Mouse (Mus musculus) hindbrain, embryonic 15.5 days (tissue): ENCODE measurements around the gene Zcchc17. TPM values are rescaled to one million over a fixed set of nuclear protein-coding genes. Genes with fewer than 3 reads are reported as not detected.

ENCODE experiments used
- ATAC-seq: fragments of 200-750 bp; cut with Nextera tagmentation; 2 replicates; pipeline ENCODE4 v1.8.0; 2017; ENCODE audit warnings: low read depth, moderate number of reproducible peaks, moderate TSS enrichment; ENCODE audit not compliant: low FRiP score
- H3K27ac ChIP-seq: fragments of 300-500 bp; sonication (generic); replicated peaks from 2 replicates; pipeline ENCODE4 v1.5.1; 2015; ENCODE audit warnings: mild to moderate bottlenecking, inconsistent platforms
- H3K27me3 ChIP-seq: fragments of 300-500 bp; sonication (generic); 2 replicates; pipeline ENCODE4 v1.6.1; 2015; ENCODE audit warnings: control low read depth, inconsistent platforms
- H3K36me3 ChIP-seq: fragments of 300-500 bp; sonication (generic); 2 replicates; pipeline ENCODE4 v1.6.1; 2015; ENCODE audit warnings: control low read depth, inconsistent platforms
- H3K4me1 ChIP-seq: fragments of 300-500 bp; sonication (generic); replicated peaks from 2 replicates; pipeline ENCODE4 v1.6.1; 2015; ENCODE audit warnings: control low read depth, inconsistent platforms
- H3K4me2 ChIP-seq: fragments of 300-500 bp; sonication (generic); 2 replicates; pipeline ENCODE4 v1.6.1; 2015; ENCODE audit warnings: moderate library complexity, mild to moderate bottlenecking, inconsistent platforms
- H3K4me3 ChIP-seq: fragments of 300-500 bp; sonication (generic); 2 replicates; pipeline ENCODE4 v1.5.1; 2015; ENCODE audit warnings: mild to moderate bottlenecking, inconsistent platforms
- H3K9ac ChIP-seq: fragments of 300-500 bp; sonication (generic); 2 replicates; pipeline ENCODE4 v1.6.1; 2015; ENCODE audit warnings: inconsistent platforms
- H3K9me3 ChIP-seq: fragments of 300-500 bp; sonication (generic); 2 replicates; pipeline ENCODE4 v1.6.1; 2016; ENCODE audit warnings: control low read depth, inconsistent platforms
- WGBS: fragments of 180-500 bp; shearing (Covaris S2); methylation state at CpG from one replicate; pipeline ENCODE4 v1.1.7; 2015; 5-methylcytosine and 5-hydroxymethylcytosine counted together
- polyA plus RNA-seq: library from polyadenylated mRNA; unstranded; fragments of >200 nt; fragmentation: Nextera tagmentation; extraction: Ambion mirVana; gene quantifications from 2 replicates; pipeline ENCODE4 v1.2.1, GENCODE M21; 2015

The Zcchc17 gene
- polyA plus RNA-seq, 1 experiment from 2014 or later = 85.5 TPM

DNA sequence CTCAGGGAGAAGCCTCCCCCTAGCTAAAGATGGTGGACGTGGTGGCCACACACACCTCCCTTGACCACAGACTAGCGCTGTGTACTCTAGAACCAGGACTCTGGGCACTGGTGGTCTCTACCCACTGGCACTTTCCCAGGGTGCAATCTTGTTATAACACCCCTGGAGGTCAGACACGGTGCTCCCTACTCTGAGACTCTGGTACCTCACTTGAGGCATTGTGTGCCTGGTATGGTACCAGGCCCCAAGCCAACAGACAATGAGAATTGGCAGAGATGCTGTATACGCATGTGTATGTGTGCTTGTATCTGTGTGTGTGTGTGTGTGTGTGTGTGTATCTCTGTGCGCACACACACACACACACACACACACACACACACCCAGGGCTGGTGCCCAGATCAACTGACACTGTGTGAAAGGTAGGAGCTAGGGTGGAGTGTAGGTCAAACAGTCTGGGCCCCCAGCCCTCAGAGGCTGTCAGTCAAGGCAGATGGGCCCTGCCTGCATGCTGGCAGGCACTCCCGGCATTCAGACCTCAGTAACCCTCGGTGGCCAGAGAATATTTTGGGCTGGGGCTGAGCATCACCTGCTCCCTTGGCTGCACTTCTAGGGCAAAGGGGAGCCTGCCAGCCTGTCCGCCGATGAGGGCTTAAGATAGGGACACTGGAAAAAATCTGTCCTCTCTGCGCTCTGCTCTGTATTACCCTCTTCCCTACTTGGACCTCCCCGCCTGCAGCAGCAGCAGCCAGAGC is 60.7 kb downstream of the Zcchc17 start:
- H3K36me3 ChIP-seq = no peaks in the 10 kb centered on the region
- no peaks in the 10 kb centered on the region for H3K4me1 ChIP-seq
- H3K27me3 ChIP-seq = no peaks in the 10 kb centered on the region
- H3K27ac ChIP-seq = no peak overlapping the region
- ATAC-seq = no peak
- H3K4me3 ChIP-seq = no peak overlapping the region
- 73% methylated on average over 11 of the region's 11 CpGs for WGBS
- H3K4me2 ChIP-seq = no peak overlapping the region
- no peak overlapping the region for H3K9ac ChIP-seq
- H3K9me3 ChIP-seq = no peaks in the 10 kb centered on the region

GRCm38 (mm10) chr4:130297123-130297529 is 62.6 kb downstream of the Zcchc17 start:
- Histone ChIP-seq H3K9me3 (no peaks in the 10 kb centered on the region), H3K4me3 (no peak overlapping the region), H3K36me3 (no peaks in the 10 kb centered on the region), H3K27ac (no peak overlapping the region), H3K9ac (no peak overlapping the region), H3K27me3 (no peaks in the 10 kb centered on the region), H3K4me2 (no peak overlapping the region), H3K4me1 (no peaks in the 10 kb centered on the region)
- no peak for ATAC-seq
- 20% methylated on average over 13 of the region's 13 CpGs for WGBS

GRCm38 (mm10) chr4:130296243-130296965 is 63.3 kb downstream of the Zcchc17 start:
- no peaks in the 10 kb centered on the region for H3K4me1 ChIP-seq
- H3K4me3 ChIP-seq = no peak overlapping the region
- WGBS = 83% methylated on average over 13 of the region's 13 CpGs
- no peaks in the 10 kb centered on the region for H3K27me3 ChIP-seq
- no peaks in the 10 kb centered on the region for H3K9me3 ChIP-seq
- no peak overlapping the region for H3K9ac ChIP-seq
- no peaks in the 10 kb centered on the region for H3K36me3 ChIP-seq
- H3K4me2 ChIP-seq = no peak overlapping the region
- H3K27ac ChIP-seq = no peak overlapping the region
- ATAC-seq = no peak

DNA sequence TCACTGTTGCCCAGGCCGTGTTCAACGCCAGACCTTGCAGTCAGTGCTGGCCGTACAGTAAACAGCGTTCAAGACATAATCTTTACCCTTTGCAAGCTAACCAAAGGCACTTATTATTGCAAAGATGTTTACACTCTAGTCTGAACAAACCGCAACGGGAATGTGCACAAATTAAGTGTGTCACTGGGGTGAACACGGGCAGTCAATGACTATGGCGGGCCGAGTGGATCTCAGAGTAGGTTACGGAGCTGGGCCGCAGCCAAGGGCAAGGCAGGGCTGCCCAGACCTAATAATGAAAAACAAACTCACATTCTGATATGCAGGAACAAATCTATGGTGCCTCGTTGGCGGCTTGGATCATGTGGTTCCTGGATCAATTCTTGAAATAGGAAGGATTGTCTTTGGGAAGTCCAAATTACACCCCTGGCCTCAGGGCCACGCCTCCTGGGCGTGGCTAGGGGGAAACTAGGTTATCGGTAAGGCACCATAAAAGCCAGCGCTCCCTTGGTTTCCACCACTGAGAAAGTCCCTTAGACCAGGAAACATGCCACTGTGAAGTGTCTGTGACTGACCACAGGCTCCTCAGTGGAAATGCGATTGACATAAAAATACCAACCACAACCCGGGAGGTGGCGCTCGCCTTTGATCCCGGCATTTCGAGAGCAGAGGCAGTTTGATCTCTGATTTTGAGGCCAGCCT is 64.5 kb downstream of the Zcchc17 start:
- Histone ChIP-seq H3K4me1 (no peaks in the 10 kb centered on the region), H3K36me3 (no peaks in the 10 kb centered on the region), H3K9me3 (no peaks in the 10 kb centered on the region), H3K9ac (no peak overlapping the region), H3K4me2 (no peak overlapping the region), H3K4me3 (no peak overlapping the region), H3K27me3 (no peaks in the 10 kb centered on the region), H3K27ac (no peak overlapping the region)
- 56% methylated on average over 23 of the region's 23 CpGs for WGBS
- no peak for ATAC-seq

DNA sequence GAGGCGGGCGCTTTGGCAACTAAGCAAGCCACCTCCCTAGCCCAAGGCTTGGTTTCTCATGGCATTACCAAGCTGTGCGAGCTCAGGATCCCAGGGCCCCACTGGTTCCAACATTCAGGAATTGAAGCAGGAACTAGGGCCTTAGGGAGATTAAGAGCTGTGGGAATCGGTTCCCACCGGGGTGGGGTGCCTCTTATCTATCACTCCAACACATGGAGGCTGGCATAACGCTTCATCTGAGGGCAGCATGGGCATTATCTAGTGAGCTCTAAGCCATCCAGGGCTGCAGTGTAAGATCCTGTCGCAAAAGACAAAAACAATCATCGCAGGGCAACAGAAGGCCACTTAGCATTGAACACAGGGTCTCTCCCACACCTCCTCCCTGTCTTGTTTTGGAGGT is 65.2 kb downstream of the Zcchc17 start:
- WGBS = 82% methylated on average over 8 of the region's 8 CpGs
- Histone ChIP-seq H3K4me3 (no peak overlapping the region), H3K9me3 (no peaks in the 10 kb centered on the region), H3K27ac (no peak overlapping the region), H3K36me3 (no peaks in the 10 kb centered on the region), H3K4me1 (no peaks in the 10 kb centered on the region), H3K27me3 (no peaks in the 10 kb centered on the region), H3K4me2 (no peak overlapping the region), H3K9ac (no peak overlapping the region)
- no peak for ATAC-seq

DNA sequence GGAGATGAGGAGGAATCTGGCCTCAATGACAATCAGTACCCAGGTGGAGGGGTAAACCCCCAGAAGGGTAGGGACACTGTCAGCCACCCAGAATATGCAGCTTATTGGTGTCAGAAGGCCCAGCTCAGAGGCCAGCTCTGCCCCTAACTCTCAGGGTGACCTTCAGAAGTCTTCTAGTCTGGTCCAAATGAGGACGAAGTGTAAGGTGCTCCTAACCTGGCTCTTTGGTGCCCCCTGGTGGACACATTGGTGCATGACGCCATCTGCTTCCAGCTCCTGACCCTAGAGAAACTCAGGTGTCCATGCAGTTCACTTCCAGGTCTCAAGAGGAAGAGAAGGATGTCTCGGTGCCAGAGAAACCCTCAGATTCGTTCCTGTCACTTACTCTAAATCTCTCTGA is 67.5 kb downstream of the Zcchc17 start:
- no peaks in the 10 kb centered on the region for H3K9me3 ChIP-seq
- 0 out of 2 replicates have a peak, but pooled peaks have one; percentile 48 for ATAC-seq
- H3K27me3 ChIP-seq = no peaks in the 10 kb centered on the region
- no peaks in the 10 kb centered on the region for H3K4me1 ChIP-seq
- no peak overlapping the region for H3K4me3 ChIP-seq
- WGBS = 2% methylated on average over 4 of the region's 4 CpGs
- H3K36me3 ChIP-seq = no peaks in the 10 kb centered on the region
- H3K4me2 ChIP-seq = no peak overlapping the region
- H3K27ac ChIP-seq = no peak overlapping the region
- no peak overlapping the region for H3K9ac ChIP-seq

GRCm38 (mm10) chr4:130289824-130290223 is 69.9 kb downstream of the Zcchc17 start:
- no peak for ATAC-seq
- Histone ChIP-seq H3K4me2 (no peak overlapping the region), H3K4me3 (no peak overlapping the region), H3K4me1 (no peaks in the 10 kb centered on the region), H3K9ac (no peak overlapping the region), H3K36me3 (no peaks in the 10 kb centered on the region), H3K27ac (no peak overlapping the region), H3K9me3 (no peaks in the 10 kb centered on the region), H3K27me3 (no peaks in the 10 kb centered on the region)
- WGBS = 74% methylated on average over 3 of the region's 3 CpGs

DNA sequence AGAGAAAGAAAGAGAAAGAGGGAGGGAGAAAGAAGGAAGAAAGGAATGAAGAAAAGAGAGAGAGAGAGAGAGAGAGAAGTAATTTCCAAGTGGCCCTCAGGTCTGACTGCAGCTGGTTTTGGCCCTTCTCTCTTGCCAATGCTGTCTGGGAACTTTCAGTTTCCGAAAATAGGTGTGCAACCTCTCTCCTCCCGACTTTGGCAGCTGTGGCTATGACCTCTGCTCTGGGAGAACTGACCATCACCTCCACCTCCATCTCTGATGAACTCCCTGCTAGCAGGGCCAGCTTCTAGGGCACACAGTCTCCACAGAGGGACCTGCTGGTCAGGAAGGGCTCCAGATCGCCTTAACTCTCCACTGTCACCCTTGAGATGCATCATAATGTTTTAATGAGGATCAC is 73.2 kb downstream of the Zcchc17 start:
- no peaks in the 10 kb centered on the region for H3K4me1 ChIP-seq
- no peaks in the 10 kb centered on the region for H3K9me3 ChIP-seq
- no peak overlapping the region for H3K4me2 ChIP-seq
- no peak overlapping the region for H3K9ac ChIP-seq
- WGBS = 65% methylated on average over 3 of the region's 3 CpGs
- ATAC-seq = no peak
- H3K27me3 ChIP-seq = no peaks in the 10 kb centered on the region
- no peak overlapping the region for H3K4me3 ChIP-seq
- H3K27ac ChIP-seq = no peak overlapping the region
- H3K36me3 ChIP-seq = no peaks in the 10 kb centered on the region

DNA sequence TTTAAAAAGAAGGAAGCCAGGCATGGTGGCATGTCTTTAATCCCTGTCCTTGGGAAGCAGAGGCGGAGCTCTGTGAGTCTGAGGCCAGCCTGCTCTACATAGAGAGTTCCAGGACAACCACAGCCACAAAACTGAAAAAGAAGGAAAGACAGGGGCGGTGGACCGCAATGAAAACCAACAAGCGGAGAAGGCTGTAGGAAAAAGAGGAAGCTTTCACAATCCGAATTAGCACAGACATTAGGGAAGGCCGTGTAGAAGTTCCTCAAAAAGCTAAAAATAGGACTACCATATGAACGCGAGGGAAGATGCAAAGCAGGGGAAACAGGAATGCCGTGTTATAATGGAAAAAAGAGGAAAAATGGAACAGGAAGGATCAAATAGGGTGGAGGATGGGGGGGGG is 75.9 kb downstream of the Zcchc17 start:
- no peak overlapping the region for H3K4me2 ChIP-seq
- H3K27ac ChIP-seq = no peak overlapping the region
- H3K9ac ChIP-seq = no peak overlapping the region
- H3K4me3 ChIP-seq = no peak overlapping the region
- no peak for ATAC-seq
- H3K36me3 ChIP-seq = no peaks in the 10 kb centered on the region
- no peaks in the 10 kb centered on the region for H3K9me3 ChIP-seq
- H3K4me1 ChIP-seq = no peaks in the 10 kb centered on the region
- WGBS = 89% methylated on average over 9 of the region's 9 CpGs
- no peaks in the 10 kb centered on the region for H3K27me3 ChIP-seq

DNA sequence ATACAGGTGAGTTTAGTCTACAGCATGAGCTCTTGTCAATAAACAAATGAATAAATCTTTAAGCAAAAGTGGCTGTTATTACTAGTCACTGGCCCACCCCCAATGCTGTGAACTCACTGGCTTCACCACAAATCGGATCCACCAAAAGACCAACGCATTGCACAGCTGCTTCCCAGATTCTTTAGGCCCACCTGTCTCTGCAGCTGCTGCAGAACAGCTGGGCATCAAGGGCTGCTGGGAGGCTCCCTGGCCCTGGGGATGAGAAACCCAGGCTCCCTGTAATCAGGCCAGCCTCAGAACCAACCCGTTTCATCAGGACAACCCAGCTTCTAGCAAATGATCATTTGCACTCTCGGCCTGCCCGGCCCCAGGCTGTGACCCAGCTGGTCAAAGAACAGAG is 76.9 kb downstream of the Zcchc17 start:
- no peaks in the 10 kb centered on the region for H3K9me3 ChIP-seq
- H3K4me3 ChIP-seq = no peak overlapping the region
- H3K4me1 ChIP-seq = no peaks in the 10 kb centered on the region
- no peak overlapping the region for H3K27ac ChIP-seq
- H3K27me3 ChIP-seq = no peaks in the 10 kb centered on the region
- no peak for ATAC-seq
- no peak overlapping the region for H3K9ac ChIP-seq
- 74% methylated on average over 5 of the region's 5 CpGs for WGBS
- H3K4me2 ChIP-seq = no peak overlapping the region
- no peaks in the 10 kb centered on the region for H3K36me3 ChIP-seq

DNA sequence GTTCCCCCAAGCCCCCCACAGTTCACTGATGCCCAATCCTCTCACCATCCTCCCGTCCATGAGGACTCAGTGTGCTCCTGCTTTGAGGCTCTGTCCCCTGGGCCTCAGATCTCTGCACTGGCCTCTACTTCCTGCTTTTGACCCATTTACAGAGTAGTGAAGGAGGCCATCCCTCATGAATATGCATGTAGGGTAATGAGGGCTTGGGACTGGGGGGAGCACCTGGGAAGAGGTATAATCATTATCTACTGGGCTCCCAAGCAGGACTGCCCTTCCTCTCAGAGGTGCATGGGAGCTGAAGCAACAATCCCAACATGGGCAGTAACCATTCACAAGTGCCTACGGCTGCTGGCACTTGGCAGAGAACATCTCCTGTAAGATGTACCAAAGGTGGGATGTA is 80.6 kb downstream of the Zcchc17 start, which contains the start of gene Serinc2:
Serinc2 (minus strand) TSS at position 101 of the 400 bp plus-strand sequence.
- Histone ChIP-seq H3K27me3 (no peaks in the 10 kb centered on the region), H3K4me2 (no peak within 1 kb of the TSS), H3K9me3 (no peaks in the 10 kb centered on the region), H3K4me3 (no peak within 1 kb of the TSS), H3K9ac (no peak within 1 kb of the TSS), H3K27ac (no peak within 1 kb of the TSS), H3K4me1 (peaks cover 9% of the 10 kb centered on the region), H3K36me3 (no peaks in the 10 kb centered on the region)
- ATAC-seq = no peak
- 69% methylated on average over 2 of the region's 2 CpGs for WGBS

DNA sequence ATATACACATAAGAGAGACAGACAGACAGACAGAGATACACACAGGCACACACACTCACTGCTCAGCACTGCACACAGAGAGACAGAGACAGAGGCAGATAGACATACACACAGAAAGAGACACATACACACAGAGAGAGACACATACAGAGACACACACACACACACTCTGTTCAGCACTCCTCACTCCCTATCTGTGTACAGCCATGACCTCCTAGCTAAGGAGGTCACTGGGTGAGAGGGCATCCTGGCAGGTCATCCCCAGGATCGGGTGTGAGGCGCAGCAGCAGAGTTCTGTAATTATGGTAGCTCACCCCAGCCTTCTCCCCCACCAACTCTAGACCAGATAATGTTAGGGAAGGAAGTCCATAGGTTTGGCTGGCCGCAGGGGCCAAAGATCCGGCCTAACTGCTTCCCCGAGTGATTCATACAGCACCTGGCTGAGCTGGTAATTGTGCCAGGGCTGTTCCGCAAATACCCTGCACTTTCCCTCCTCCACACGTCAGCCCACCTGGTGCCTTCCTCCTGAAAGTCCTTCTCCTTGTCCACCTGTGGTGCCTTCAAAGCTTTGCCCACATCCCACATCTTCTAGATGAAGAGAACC is 83.1 kb downstream of the Zcchc17 start:
- no peak overlapping the region for H3K27ac ChIP-seq
- 70% methylated on average over 7 of the region's 7 CpGs for WGBS
- ATAC-seq = no peak
- H3K9ac ChIP-seq = no peak overlapping the region
- no peak overlapping the region for H3K4me2 ChIP-seq
- peaks cover 27% of the 10 kb centered on the region for H3K4me1 ChIP-seq
- H3K27me3 ChIP-seq = no peaks in the 10 kb centered on the region
- no peak overlapping the region for H3K4me3 ChIP-seq
- H3K9me3 ChIP-seq = no peaks in the 10 kb centered on the region
- no peaks in the 10 kb centered on the region for H3K36me3 ChIP-seq
